In genomic region chr6:119108466-119109394, GRCm38 (mm10) we compare ENCODE assay signal across 8 mouse cellular contexts.
DNase-seq lines count a peak whose midpoint lies in the region; ATAC-seq and TF ChIP-seq lines count a peak whose summit lies in the region.

No protein-coding gene starts in this region.

- H3K9me3 ChIP-seq in liver, postnatal 0 days (ENCODE audit: low read length) = no peaks in the 10 kb centered on the region
- H3K9me3 ChIP-seq in neural tube, embryonic 14.5 days (ENCODE audit: control insufficient read depth, low read length) = no peaks in the 10 kb centered on the region

- 0 out of 2 replicates have a peak overlapping the region, but pooled peaks have one; percentile 16 for H3K9ac ChIP-seq in liver, postnatal 0 days (replicated peaks)
- peak overlapping the region; percentile 92 for H3K9ac ChIP-seq in neural tube, embryonic 14.5 days (replicated peaks; ENCODE audit: low read depth, low read length)

- peak; percentile 76 for DNase-seq in R1 (ENCODE audit: low read depth, low spot score)
- peak; percentile 75 for DNase-seq in cerebellum, adult 2 months
- DNase-seq in heart, postnatal 4 days = peak; percentile 70
- DNase-seq in layer of hippocampus, adult 18-20 months (ENCODE audit: low spot score in 2 of 2) = peak; percentile 69 to 82
- peak; percentile 48 for DNase-seq in liver, postnatal 0 days
- DNase-seq in thymus, postnatal 10 days (ENCODE audit: low spot score in 2 of 2) = peak; percentile 44 to 63

- no peak for TF ChIP-seq EP300 in liver, postnatal 0 days (IDR thresholded peaks at IDR 0.05; ENCODE audit: low read depth)

- peak; percentile 78 for TF ChIP-seq CTCF in cerebellum, adult 2 months (IDR thresholded peaks at IDR 0.05; ENCODE audit: borderline replicate concordance, insufficient read depth, low read depth, low read length)
- TF ChIP-seq CTCF in liver, postnatal 0 days (IDR thresholded peaks at IDR 0.05; ENCODE audit: low read depth) = peak; percentile 58

- H3K36me3 ChIP-seq in liver, postnatal 0 days (replicated peaks; ENCODE audit: insufficient read depth, low read length) = no peaks in the 10 kb centered on the region
- H3K36me3 ChIP-seq in neural tube, embryonic 14.5 days (ENCODE audit: control insufficient read depth, insufficient read depth, low read length) = no peaks in the 10 kb centered on the region

- H3K27me3 ChIP-seq in cerebellum, adult 2 months (ENCODE audit: control insufficient read depth, insufficient read depth, low read length) = no peaks in the 10 kb centered on the region
- H3K27me3 ChIP-seq in liver, postnatal 0 days (ENCODE audit: insufficient read depth, low read length) = peaks cover 67% of the 10 kb centered on the region
- peaks cover 3% of the 10 kb centered on the region for H3K27me3 ChIP-seq in neural tube, embryonic 14.5 days (ENCODE audit: control insufficient read depth, insufficient read depth, low read length)

- WGBS in cerebellum, adult 2 months = under 1% methylated on average over 46 of the region's 93 CpGs
- WGBS in liver, postnatal 0 days (ENCODE audit: insufficient replicate concordance) = under 1% methylated on average over 35 of the region's 93 CpGs
- under 1% methylated on average over 54 of the region's 93 CpGs for WGBS in neural tube, embryonic 14.5 days

- H3K4me1 ChIP-seq in cerebellum, adult 2 months (ENCODE audit: control insufficient read depth, insufficient read depth, low read length) = peaks cover 15% of the 10 kb centered on the region; the same call in 1 of the 2 replicates
- peaks cover 8% of the 10 kb centered on the region; the same call in 1 of the 2 replicates for H3K4me1 ChIP-seq in liver, postnatal 0 days (ENCODE audit: insufficient read depth)
- peaks cover 22% of the 10 kb centered on the region for H3K4me1 ChIP-seq in neural tube, embryonic 14.5 days (ENCODE audit: control insufficient read depth, insufficient read depth, low read length)

- 0 out of 2 replicates have a peak, but pooled peaks have one; percentile 14 for TF ChIP-seq POLR2A in cerebellum, adult 2 months (IDR thresholded peaks at IDR 0.05; ENCODE audit: borderline replicate concordance, insufficient read depth, low read length)

- H3K4me3 ChIP-seq in cerebellum, adult 2 months (replicated peaks; ENCODE audit: insufficient read depth, low read depth, low read length) = peak overlapping the region; percentile 86
- H3K4me3 ChIP-seq in liver, postnatal 0 days (ENCODE audit: low read depth, low read length) = peak overlapping the region; percentile 58
- H3K4me3 ChIP-seq in neural tube, embryonic 14.5 days (ENCODE audit: low read depth, low read length) = peak overlapping the region; percentile 64

- H3K4me2 ChIP-seq in liver, postnatal 0 days (ENCODE audit: low read depth, low read length) = peak overlapping the region; percentile 85
- peak overlapping the region; percentile 69 for H3K4me2 ChIP-seq in neural tube, embryonic 14.5 days (ENCODE audit: low read depth, low read length)

- peak overlapping the region; percentile 83 for H3K27ac ChIP-seq in cerebellum, adult 2 months (ENCODE audit: insufficient read depth, low read length)
- no peak overlapping the region for H3K27ac ChIP-seq in liver, postnatal 0 days (ENCODE audit: low read depth)
- H3K27ac ChIP-seq in neural tube, embryonic 14.5 days (ENCODE audit: low read depth, low read length) = peak overlapping the region; percentile 97

- peak; percentile 56 for ATAC-seq in frontal cortex, adult (ENCODE audit: low TSS enrichment)
- peak; percentile 78 for ATAC-seq in liver, postnatal 0 days
- ATAC-seq in neural tube, embryonic 14.5 days (ENCODE audit: low read depth) = peak; percentile 82
